Mouse (Mus musculus): Measurements from ENCODE around the gene Ckap2l. TPM values are rescaled to one million over a fixed set of nuclear protein-coding genes. Genes with fewer than 3 reads are reported as not detected.

Ckap2l gene
- total RNA-seq (2023), result 10 to 100 TPM; 29.0 to 29.9 TPM

GRCm38 (mm10) chr2:129296671-129297588, at the start of gene Ckap2l:
Ckap2l (minus strand) TSS chr2:129297212.

DNA sequence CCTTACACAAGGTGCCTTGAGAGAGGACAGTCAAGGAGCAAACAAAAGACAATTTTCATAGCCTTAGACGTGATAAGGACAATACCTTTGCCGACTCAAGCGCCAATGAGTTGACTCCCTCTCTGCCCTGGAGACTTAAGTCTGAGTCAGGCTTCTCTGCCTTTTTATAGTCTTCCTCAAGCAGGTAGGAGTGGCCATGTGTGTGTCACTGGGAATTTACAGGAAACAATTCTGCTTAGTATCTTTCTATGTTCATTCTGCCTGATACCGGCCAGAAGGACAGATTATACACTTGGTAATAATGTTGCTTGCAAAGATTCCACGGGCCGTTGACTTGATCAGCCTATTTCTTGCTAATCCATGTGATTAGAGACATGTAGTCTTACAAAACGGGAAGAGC, 12.8 kb upstream of the Ckap2l start, which contains the start of gene Il1a:
Gene Il1a (minus strand): TSS at position 137 of the 400 bp plus-strand sequence.

Other genes with a start within 250 kb of the Ckap2l start
- not detected for gene Vinac1, start 249.0 kb downstream of the Ckap2l start, total RNA-seq (2023)
- gene Ttl, start 231.3 kb downstream of the Ckap2l start, total RNA-seq (2023), result 1 to 10 TPM; 1.4 to 2.9 TPM
- gene Polr1b, start 196.2 kb downstream of the Ckap2l start, total RNA-seq (2023), result 10 to 100 TPM in 1 of 2 experiments, 1 to 10 TPM in 1; 9.2 to 11.9 TPM
- 1 to 10 TPM; 5.7 to 8.4 TPM for gene Chchd5, start 167.5 kb downstream of the Ckap2l start, total RNA-seq (2023)
- gene Slc20a1, start 98.4 kb downstream of the Ckap2l start, total RNA-seq (2023), result 100 to 1,000 TPM; 108 to 120 TPM
- under 1 TPM; 0.51 to 0.68 TPM for gene Il1a, start 12.8 kb upstream of the Ckap2l start, total RNA-seq (2023)
- 100 to 1,000 TPM; 344 to 428 TPM for gene Il1b, start 73.9 kb upstream of the Ckap2l start, total RNA-seq (2023)
- gene F830045P16Rik, start 239.4 kb upstream of the Ckap2l start, total RNA-seq (2023), result under 1 TPM in 1 of 2 experiments, not detected in 1; 0.36 TPM

All from neutrophil, adult 59 days (primary cell).